Mouse (Mus musculus): Measurements from ENCODE around the gene Klhl8. TPM values are rescaled to one million over a fixed set of nuclear protein-coding genes. Genes with fewer than 3 reads are reported as not detected.
A peak's percentile ranks its signal among the peaks of the same experiment; 100 is the strongest.

Klhl8 gene
- polyA plus RNA-seq, 1 experiment = 29.1 TPM

DNA sequence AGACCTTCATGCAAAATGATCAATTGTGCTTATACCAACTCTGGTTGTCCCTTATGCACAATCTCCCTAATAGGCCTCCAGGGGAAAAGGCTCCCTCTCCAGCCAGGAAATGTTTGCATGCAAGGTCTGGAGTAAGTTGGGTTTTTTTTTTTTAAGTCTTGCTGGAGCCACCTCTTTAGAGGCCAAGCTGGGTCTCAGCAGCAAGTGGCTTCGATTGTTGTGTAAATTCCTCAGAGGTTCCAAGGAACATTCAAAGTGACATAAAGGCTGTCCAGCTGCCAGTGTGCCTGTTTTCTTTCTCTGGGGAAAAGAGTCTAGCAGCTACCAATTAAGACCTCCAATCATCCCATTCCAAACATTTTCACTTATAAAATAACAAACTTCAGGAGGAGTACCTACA, 12.7 kb downstream of the Klhl8 start:
- no peak for TF ChIP-seq CTCF (IDR thresholded peaks at IDR 0.05; ENCODE audit: borderline replicate concordance, insufficient read depth, low read depth, low read length)
- TF ChIP-seq POLR2A (IDR thresholded peaks at IDR 0.05; ENCODE audit: borderline replicate concordance, insufficient read depth, low read length) = no peak
- DNase-seq = no peak

DNA sequence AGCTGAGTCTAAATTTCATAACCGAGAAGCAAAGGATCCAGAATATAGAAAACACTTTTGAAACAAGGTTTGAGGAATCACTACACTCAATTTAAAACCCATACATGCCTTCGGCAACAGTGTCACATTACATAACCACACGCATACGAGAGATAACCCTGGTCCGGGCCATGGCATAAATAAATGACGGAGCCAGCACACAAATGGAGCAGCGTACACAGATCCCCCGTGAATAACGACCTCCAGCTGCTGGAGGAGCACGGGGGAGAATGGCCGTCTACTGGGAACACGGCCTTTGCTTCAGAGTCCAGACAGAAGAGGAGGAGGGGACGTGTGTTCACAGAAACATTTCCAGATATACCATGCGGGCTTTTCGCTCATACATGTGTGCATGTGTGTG, 21.3 kb downstream of the Klhl8 start:
- Histone ChIP-seq H3K27me3 (ENCODE audit: control insufficient read depth, insufficient read depth, low read length) (no peaks in the 10 kb centered on the region), H3K4me1 (ENCODE audit: control insufficient read depth, insufficient read depth, low read length) (no peaks in the 10 kb centered on the region), H3K27ac (ENCODE audit: insufficient read depth, low read length) (no peak overlapping the region), H3K4me3 (replicated peaks; ENCODE audit: insufficient read depth, low read depth, low read length) (no peak overlapping the region)
- WGBS = 71% methylated on average over 15 of the region's 15 CpGs
- TF ChIP-seq CTCF (IDR thresholded peaks at IDR 0.05; ENCODE audit: borderline replicate concordance, insufficient read depth, low read depth, low read length) = no peak
- no peak for TF ChIP-seq POLR2A (IDR thresholded peaks at IDR 0.05; ENCODE audit: borderline replicate concordance, insufficient read depth, low read length)
- no peak for DNase-seq

More for the DNA sequence above, 12.7 kb downstream of the Klhl8 start:
- WGBS = 9% methylated on average over 1 of the region's 1 CpGs
- Histone ChIP-seq H3K27me3 (ENCODE audit: control insufficient read depth, insufficient read depth, low read length) (no peaks in the 10 kb centered on the region), H3K27ac (ENCODE audit: insufficient read depth, low read length) (no peak overlapping the region), H3K4me3 (replicated peaks; ENCODE audit: insufficient read depth, low read depth, low read length) (no peak overlapping the region), H3K4me1 (ENCODE audit: control insufficient read depth, insufficient read depth, low read length) (no peaks in the 10 kb centered on the region)

DNA sequence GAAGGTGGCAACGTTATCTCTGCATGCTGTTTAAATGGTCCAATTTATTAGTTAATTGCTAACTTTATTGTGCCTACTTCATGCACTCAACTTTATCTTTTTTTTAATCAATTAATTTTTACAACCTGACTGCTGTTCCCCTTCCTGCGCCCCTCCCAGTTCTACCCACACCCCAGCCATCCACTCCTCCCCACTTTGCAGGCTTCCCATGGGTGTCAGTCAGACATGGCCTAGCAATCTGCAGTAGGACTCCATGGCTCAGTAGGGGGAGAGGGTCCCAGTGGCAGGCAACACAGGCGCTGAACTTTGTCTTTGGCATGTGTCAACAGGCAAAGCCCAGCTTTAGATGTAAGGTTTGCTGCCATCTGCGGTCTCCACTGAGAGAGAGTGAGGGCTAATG, 47.3 kb downstream of the Klhl8 start:
- Histone ChIP-seq H3K4me3 (replicated peaks; ENCODE audit: insufficient read depth, low read depth, low read length) (no peak overlapping the region), H3K27ac (ENCODE audit: insufficient read depth, low read length) (no peak overlapping the region), H3K27me3 (ENCODE audit: control insufficient read depth, insufficient read depth, low read length) (no peaks in the 10 kb centered on the region), H3K4me1 (ENCODE audit: control insufficient read depth, insufficient read depth, low read length) (no peaks in the 10 kb centered on the region)
- 93% methylated on average over 4 of the region's 4 CpGs for WGBS
- TF ChIP-seq CTCF (IDR thresholded peaks at IDR 0.05; ENCODE audit: borderline replicate concordance, insufficient read depth, low read depth, low read length) (no peak), POLR2A (IDR thresholded peaks at IDR 0.05; ENCODE audit: borderline replicate concordance, insufficient read depth, low read length) (no peak)
- no peak for DNase-seq

DNA sequence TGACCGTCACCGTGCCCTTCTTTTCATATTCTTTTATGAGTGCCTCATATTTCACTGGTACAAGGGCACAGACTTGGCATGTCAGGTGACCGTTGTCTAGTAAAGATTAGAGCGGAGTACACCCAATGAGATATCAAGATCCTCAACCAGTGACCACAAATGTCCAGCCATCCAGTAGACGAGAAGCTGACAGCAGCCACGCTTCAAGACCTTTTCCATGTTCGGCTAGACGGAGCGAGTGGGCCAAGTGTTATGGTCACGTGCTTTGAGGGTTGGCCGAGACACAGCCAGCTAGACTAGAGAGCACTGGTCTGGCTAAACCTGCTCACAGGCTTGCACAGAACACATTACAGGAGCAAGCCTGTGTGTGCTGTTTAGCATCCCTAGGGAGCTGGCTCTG, 50.4 kb downstream of the Klhl8 start:
- H3K4me3 ChIP-seq (replicated peaks; ENCODE audit: insufficient read depth, low read depth, low read length) = no peak overlapping the region
- no peak overlapping the region for H3K27ac ChIP-seq (ENCODE audit: insufficient read depth, low read length)
- H3K4me1 ChIP-seq (ENCODE audit: control insufficient read depth, insufficient read depth, low read length) = no peaks in the 10 kb centered on the region
- 82% methylated on average over 11 of the region's 11 CpGs for WGBS
- TF ChIP-seq CTCF (IDR thresholded peaks at IDR 0.05; ENCODE audit: borderline replicate concordance, insufficient read depth, low read depth, low read length) (no peak), POLR2A (IDR thresholded peaks at IDR 0.05; ENCODE audit: borderline replicate concordance, insufficient read depth, low read length) (no peak)
- no peak for DNase-seq
- no peaks in the 10 kb centered on the region for H3K27me3 ChIP-seq (ENCODE audit: control insufficient read depth, insufficient read depth, low read length)

DNA sequence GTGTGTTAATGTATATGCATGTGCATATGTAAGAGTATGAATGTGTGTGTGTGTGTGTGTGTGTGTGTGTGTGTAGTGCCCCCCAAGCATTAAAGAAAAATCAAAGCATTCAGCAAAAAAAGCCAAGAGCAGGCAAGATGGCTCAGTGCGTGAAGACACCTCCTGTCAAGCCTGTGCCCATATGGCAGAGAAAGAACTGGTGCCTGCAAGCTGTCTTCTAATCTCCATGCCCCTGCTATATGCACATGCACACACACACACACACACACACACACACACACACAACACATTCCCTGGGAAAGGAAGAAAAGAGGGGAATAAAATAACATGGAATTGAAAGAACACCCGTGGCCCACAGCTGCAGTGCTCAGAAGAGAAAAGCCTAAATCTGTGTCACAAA, 53.9 kb downstream of the Klhl8 start:
- Histone ChIP-seq H3K27me3 (ENCODE audit: control insufficient read depth, insufficient read depth, low read length) (no peaks in the 10 kb centered on the region), H3K4me3 (replicated peaks; ENCODE audit: insufficient read depth, low read depth, low read length) (no peak overlapping the region), H3K4me1 (ENCODE audit: control insufficient read depth, insufficient read depth, low read length) (0 out of 2 replicates have a peak, but pooled peaks cover 5% of the 10 kb centered on the region), H3K27ac (ENCODE audit: insufficient read depth, low read length) (no peak overlapping the region)
- DNase-seq = no peak
- WGBS = 48% methylated on average over 2 of the region's 2 CpGs
- TF ChIP-seq POLR2A (IDR thresholded peaks at IDR 0.05; ENCODE audit: borderline replicate concordance, insufficient read depth, low read length) = no peak
- TF ChIP-seq CTCF (IDR thresholded peaks at IDR 0.05; ENCODE audit: borderline replicate concordance, insufficient read depth, low read depth, low read length) = no peak

DNA sequence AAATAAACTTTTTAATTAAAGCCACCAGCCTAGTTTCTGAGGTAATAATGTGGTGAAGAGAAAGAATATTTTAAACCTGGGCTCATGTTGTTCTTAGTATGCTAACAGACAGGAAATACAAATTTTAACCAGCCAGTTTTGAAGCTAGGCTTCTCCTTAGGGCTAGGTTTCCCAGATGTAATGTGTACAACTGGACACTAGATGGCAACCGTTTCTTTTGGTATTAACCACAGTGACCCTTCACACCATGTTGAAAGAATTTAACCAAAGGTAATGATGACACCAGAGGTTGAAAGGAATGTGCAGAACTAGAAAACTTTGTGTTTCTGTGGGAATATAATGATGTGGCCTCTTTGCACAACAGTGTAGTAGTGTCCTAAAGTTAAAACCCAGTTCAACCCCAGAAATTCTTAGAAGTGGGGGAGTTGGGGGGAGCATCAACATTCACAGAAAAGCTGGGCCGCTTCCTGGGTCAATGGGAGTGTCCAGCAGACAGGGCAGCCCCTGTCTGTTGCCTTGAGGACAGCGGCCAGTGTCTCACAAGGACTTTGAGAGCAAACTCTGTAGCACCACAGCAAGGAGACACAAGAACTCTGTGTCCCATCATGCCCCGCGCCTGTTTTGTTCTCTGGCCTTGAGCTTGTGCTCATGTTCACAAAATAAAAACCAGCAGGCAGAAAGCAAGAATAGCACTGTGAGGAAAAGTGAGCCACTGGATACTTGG, 54.6 kb downstream of the Klhl8 start:
- TF ChIP-seq POLR2A (IDR thresholded peaks at IDR 0.05; ENCODE audit: borderline replicate concordance, insufficient read depth, low read length) (no peak), CTCF (IDR thresholded peaks at IDR 0.05; ENCODE audit: borderline replicate concordance, insufficient read depth, low read depth, low read length) (peak; percentile 10; the same call in 1 of the 2 replicates)
- WGBS = 67% methylated on average over 5 of the region's 5 CpGs
- H3K4me3 ChIP-seq (replicated peaks; ENCODE audit: insufficient read depth, low read depth, low read length) = no peak overlapping the region

DNA sequence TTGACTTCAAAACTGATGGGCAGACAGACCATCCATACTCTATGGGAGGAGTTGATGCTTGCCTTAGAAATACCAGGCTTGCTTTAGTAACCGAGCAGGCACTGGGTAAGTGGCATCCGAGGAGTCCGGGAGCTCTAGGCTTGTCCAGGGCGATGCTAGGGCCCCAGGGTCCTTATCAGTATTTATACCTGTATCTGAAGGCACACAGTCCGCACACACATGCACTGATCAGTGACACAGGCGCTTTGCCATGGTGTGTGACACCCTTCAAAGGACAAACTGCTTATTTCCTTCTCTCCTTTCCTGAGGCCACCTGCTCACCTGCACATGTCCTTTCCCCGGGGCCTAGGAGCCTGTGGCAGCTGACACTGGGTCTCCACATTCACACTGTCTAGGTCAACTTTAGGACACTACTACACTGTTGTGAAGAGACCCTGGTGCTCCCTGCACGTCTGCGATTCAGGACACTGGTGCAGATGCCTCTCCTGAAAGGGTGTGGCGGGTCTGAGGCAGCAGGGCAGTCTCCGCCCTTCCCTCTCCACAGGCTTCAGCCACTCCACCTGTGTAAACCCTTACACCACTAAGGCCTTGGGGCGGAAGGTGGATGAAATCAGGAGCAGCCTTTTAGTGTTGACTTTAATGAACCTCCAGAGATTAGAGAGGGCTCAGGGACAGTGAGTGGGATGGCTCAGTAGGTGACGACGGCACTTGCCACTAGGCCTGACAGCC, 55.4 kb downstream of the Klhl8 start:
- no peak for DNase-seq
- Histone ChIP-seq H3K27me3 (ENCODE audit: control insufficient read depth, insufficient read depth, low read length) (no peaks in the 10 kb centered on the region), H3K4me1 (ENCODE audit: control insufficient read depth, insufficient read depth, low read length) (0 out of 2 replicates have a peak, but pooled peaks cover 5% of the 10 kb centered on the region), H3K27ac (ENCODE audit: insufficient read depth, low read length) (no peak overlapping the region), H3K4me3 (replicated peaks; ENCODE audit: insufficient read depth, low read depth, low read length) (no peak overlapping the region)
- no peak for TF ChIP-seq CTCF (IDR thresholded peaks at IDR 0.05; ENCODE audit: borderline replicate concordance, insufficient read depth, low read depth, low read length)
- no peak for TF ChIP-seq POLR2A (IDR thresholded peaks at IDR 0.05; ENCODE audit: borderline replicate concordance, insufficient read depth, low read length)
- WGBS = 90% methylated on average over 14 of the region's 14 CpGs

More for the DNA sequence above, 54.6 kb downstream of the Klhl8 start:
- DNase-seq = peak in 1 of 2 experiments; percentile 42
- Histone ChIP-seq H3K27me3 (ENCODE audit: control insufficient read depth, insufficient read depth, low read length) (no peaks in the 10 kb centered on the region), H3K27ac (ENCODE audit: insufficient read depth, low read length) (no peak overlapping the region), H3K4me1 (ENCODE audit: control insufficient read depth, insufficient read depth, low read length) (0 out of 2 replicates have a peak, but pooled peaks cover 5% of the 10 kb centered on the region)

All from cerebellum, adult 2 months (tissue).